Mouse (Mus musculus) spleen, postnatal 14 days (tissue): ENCODE results near the gene Cd37.

Source experiments
- DNase-seq, 2 experiments: peaks; one replicate each; pipeline ENCODE4 v3.0.0; 2021 to 2022; ENCODE audit warnings: low spot score in 2 of 2

Gene Cd37

GRCm38 (mm10) chr7:45234922-45235571, 3.9 kb downstream of the Cd37 start:
- peak in 1 of 2 experiments; percentile 6 for DNase-seq

DNA sequence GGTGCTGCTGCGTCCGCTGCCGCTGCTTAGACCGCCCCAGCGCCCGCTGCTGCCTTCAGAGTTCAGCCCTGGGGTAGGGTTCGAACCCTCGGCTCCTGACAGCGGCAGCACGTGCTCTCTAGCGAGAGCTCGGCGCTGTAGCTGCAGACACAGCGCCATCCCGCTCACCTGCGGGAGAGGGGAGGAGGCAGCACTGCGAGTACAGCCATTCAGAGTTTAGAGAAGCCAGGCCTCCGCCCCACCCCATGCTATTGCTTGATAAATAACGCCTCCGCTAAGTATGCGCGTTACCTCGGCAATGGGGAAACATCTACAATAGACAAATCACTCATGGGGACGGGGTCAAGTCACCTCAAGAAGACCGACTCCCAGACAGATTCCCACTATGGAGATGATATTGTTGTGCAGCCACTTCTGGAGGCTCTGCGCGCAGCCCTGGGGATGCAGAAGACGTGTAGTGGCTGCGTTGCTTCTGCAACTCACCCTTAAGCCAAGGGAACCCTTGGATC, 4.5 kb downstream of the Cd37 start:
- DNase-seq: peak in 1 of 2 experiments; percentile 7

GRCm38 (mm10) chr7:45233580-45234332, 5.2 kb downstream of the Cd37 start:
- DNase-seq: no peak

- DNase-seq: peak in 1 of 2 experiments; percentile 5
These were observed 6.0 kb downstream of the Cd37 start for GRCm38 (mm10) chr7:45232716-45233465.

- peak in 1 of 2 experiments; percentile 6 for DNase-seq
These were observed 7.0 kb downstream of the Cd37 start for GRCm38 (mm10) chr7:45231941-45232340.

DNA sequence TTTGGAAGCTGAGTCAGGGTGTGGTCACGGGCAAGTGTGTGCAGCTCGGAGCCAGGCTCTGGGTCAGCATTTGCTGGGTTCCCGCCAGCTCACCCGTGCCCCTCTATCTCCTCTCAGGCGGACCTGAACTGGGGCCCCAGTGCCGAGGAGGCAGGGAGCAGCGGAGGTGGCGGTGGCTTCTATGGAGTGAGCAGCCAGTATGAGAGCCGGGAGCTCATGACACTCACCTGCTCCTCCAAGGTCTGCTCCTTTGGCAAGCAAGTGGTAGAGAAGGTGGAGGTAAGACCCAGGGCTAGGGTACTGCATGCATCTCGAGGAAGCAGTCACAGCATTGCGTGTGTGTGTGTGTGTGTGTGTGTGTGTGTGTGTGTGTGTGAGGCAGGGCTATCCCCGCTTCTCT, 7.7 kb downstream of the Cd37 start:
- DNase-seq: peak in 1 of 2 experiments; percentile 6

DNA sequence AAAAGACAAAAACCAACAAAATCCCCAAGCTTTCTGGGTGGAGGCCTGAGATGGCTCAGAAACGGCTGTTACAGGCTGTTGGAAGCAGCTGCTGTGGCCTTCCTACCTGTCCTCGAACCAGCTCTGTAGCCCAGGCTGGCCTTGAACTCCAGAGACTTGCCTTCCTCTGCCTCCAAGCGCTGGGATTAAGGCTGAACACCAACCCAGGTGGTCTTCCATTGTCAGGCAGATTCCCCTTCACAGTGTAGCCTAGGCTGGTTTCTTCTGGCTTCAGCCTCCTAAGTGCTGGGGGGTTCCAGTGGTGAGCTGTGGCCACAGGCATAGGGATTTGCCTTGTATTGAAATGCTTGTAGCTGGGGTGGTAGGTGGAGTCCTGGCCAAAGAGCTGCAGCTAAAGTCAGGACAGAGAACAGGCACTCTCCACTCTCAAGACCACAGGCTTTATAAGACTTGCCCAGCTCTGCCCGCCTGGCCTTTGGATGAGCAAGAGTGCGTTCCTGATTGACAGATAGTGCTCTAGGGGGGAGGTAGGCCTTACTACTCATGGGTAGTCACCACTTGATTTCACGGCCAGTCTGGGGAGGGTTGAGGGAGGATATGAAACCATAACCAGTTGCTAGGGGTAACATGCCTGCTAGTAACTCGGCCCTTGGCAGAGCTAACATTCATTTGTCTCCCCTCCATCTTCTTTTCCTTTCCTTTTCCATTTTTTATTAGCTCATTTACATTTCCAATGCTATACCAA, 9.3 kb downstream of the Cd37 start:
- peak; percentile 12 to 53 for DNase-seq

- DNase-seq: no peak
These were observed 9.9 kb downstream of the Cd37 start for GRCm38 (mm10) chr7:45229046-45229445.

DNA sequence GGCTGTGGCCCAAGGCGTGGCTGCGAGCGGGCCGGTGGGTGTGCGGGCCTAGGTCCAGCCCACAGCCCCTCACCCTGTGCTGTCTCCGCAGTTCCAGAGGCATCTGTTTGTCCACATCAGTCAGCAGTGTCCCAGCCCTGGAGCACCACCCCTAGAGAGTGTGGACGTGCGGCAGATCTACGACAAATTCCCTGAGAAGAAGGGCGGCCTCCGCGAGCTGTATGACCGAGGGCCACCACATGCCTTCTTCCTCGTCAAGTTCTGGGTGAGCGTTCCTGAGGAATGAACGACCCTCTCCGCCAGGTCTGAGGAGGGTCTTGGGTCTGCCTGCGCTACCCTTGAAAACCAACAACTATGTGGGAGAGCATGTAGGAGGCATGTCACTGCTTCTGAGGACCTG, 10.4 kb downstream of the Cd37 start:
- peak in 1 of 2 experiments; percentile 7 for DNase-seq

DNA sequence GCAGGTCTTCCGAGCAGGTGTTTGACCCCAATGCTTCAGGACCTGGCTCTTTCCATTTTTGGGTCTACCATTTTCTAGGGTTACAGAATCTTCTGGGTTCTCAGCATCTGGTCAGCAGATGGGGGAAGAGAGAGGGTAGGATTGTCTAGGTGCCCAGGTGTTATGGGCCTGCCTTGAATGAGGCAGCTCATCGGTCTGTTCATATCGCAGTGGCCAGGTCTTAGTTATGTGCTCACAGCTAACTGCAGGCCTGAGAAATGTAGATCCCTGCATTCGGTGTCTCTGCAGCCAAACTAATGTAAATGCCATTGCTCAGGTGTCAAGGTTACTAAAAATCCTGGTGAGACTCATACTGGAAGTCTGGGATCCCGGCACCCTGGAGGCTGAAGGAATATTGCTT, 12.5 kb downstream of the Cd37 start:
- DNase-seq: peak in 1 of 2 experiments; percentile 3

DNA sequence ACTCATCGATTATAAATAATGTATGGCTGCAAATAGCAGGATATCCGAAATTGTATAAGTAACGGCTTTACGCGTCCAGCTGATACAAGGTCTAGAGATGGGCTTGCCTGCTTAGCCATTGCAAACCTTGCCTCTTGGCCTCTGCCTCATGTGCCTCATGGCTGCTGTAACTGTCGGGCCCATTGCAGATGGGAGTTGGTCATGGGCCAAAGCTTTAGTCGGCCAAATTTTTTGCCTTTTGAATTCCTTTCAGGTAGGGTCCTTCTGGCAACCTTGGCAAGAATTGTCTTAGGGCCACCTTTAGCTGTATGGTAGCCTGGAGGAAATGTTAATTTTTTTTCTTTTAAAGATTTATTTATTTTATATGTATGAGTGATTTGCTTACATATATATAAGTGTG, 14.1 kb downstream of the Cd37 start:
- DNase-seq: no peak

GRCm38 (mm10) chr7:45221680-45222079, 17.2 kb downstream of the Cd37 start:
- no peak for DNase-seq

DNA sequence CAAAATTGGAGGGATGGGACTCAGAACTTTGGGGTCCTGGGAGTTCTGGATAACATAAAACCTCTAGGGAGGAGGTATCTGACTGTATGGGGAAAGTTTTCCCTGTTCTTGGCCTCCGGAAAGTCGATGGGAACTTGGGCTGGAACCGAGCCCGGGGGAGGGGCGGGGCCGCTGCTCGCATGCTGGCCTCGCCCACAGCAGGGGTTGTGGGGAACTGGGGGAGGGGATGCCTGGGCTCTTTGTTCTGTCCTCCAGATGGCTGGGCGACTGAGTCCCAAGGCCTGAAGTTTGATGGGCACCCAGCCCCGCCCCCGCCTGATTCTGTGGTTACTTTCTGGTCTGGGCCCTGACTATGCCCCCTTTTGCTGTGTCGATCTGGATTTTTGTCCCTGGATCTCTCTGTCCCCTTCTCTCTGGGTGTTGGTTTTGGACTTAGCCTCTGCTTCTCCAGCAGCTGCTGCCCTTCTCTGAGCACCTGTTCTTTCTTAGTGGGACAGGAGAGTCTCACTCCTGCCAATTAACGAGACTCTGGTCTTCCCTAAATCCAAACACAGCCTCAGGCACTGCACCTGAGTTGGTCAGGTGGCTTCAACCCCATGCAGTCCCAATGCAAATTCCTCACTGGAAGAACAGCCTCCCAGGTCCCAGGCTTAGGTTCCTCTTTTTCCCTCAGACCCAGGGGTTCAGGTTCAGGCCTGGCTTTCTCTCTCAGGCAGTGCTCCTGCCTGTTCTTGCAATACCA, 22.3 kb downstream of the Cd37 start:
- no peak for DNase-seq

- DNase-seq: no peak
These were observed 23.1 kb downstream of the Cd37 start, which contains the start of gene Tead2 for GRCm38 (mm10) chr7:45215673-45216441. Gene Tead2 (plus strand): TSS chr7:45215753.

GRCm38 (mm10) chr7:45213708-45214107, 25.2 kb downstream of the Cd37 start:
- no peak for DNase-seq

DNA sequence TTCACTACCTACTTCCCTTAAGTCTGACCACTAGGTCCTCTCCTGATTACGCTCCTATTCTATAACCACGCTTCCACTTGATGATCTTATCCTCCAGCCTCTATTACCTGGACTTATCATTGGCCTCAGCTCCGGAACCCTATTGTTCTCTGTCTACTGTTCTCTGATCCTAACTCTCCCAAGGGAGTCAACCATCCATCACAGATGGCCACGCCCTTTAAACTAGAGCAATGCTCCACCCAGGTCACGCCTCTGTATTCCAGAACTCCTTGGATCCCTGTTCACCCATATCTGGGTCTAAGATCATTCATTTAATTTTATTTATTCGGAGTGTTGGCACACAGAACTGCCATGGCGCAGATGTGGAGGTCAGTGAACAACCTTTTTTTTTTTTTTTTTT, 26.6 kb downstream of the Cd37 start:
- no peak for DNase-seq

GRCm38 (mm10) chr7:45211851-45212251, 27.1 kb downstream of the Cd37 start, which contains the start of gene Dkkl1:
Gene Dkkl1 (minus strand): TSS chr7:45212147.
- DNase-seq: no peak

DNA sequence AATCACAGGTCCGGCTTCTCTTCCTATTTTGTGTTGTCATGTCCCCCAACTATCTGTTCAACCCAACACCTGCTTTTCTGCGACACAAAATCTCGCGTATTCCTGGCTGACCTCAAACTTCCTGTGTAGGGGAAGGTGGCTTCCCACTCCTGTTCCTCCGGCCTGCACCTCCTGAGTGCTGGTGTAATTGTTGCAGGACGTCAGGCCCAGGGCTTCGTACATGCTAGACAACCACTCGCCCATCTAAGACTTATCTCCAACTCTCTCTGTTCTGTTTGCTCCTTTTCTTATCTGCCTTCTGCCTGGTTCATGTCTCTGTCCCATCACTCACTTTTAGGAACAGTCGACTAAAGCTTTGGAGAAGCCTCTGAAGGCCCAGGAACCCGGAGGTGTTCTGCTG, 27.8 kb downstream of the Cd37 start:
- no peak for DNase-seq

DNA sequence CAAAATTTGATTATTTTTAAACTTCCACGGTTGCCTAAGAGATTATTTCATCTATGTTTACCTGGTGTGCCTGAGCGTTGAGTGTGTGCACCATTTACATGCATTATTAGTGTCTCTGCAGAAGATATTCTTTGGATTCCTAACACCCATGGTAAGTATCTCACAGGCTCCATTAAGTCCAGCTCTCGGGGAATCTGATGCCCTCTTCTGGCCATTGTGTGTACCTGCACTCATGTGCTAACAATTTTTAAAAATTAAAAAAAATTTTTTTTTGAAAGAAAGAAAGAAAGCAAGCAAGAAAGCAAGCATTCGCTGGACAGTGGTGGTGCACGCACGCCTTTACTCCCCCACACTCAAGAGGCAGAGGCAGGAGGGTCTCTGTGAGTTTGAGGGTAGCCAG, 30.7 kb downstream of the Cd37 start:
- no peak for DNase-seq
